Mouse (Mus musculus) ovary, postnatal 36 days (tissue): ENCODE data around the gene Nadk.
"Not testable (repeated sequence)": the region's sequence is repeated elsewhere in the genome, so short reads cannot be mapped to it uniquely, and the experiment has no call there.

ENCODE experiments used
- DNase-seq: peaks from one replicate; pipeline ENCODE4 v3.0.0; 2022; ENCODE audit warnings: low spot score, mixed read lengths

Nadk gene

DNA sequence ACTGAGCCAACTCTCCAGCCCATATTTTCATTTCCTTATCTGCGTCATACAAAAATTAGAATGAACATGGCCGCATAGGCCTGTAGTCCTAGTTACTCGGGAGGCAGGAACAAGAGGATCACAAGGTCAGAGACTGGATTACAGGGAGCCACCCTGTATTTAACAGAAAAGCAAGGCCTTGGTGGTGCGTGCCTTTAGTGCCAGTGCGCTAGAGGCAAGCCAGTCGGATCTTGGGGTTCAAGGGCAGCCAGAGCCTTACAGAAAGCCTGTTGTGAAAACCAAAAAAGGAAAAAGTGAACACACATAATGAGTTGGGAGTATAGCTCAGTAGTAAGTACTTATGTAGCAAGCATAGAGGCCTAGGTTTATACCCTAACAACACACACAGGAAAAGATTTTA lies 7.6 kb downstream of the Nadk start:
- DNase-seq, result no peak

DNA sequence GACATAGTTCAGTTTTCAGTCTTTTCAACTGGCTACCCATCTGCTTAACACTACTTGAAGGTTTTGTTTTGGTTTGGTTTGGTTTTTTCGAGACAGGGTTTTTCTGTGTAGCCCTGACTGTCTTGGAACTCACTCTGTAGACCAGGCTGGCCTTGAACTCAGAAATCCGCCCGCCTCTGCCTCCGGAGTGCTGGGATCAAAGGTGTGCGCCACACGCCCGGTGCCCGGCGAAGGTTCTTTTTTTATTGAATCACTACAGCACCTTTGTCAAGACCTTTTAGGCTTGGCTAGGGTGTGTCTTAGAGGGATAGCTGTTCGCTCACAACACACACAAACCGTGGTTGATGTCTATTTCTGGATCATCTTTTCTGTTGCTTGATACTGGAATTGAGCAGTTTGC lies 8.1 kb downstream of the Nadk start:
- not testable (repeated sequence) for DNase-seq

DNA sequence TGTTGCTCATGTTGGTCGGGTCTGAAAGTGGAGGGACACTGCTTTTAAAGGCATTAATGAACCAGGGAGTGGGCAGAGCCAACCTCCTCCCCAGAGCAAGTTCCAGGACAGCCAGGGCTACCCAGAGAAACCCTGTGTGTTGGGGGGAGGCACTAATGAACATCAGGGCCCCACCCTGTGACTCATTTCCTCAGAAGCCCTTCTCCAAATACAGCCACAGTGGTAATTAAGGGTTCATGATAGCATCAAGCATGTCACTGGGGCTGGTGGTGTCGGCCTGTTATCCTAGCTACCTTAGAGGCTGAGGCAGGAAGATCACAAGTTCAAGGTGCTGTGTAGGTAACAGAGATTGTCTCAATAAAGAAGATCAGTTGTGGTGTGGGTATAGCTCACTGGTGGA lies 9.3 kb downstream of the Nadk start:
- DNase-seq, result no peak

DNA sequence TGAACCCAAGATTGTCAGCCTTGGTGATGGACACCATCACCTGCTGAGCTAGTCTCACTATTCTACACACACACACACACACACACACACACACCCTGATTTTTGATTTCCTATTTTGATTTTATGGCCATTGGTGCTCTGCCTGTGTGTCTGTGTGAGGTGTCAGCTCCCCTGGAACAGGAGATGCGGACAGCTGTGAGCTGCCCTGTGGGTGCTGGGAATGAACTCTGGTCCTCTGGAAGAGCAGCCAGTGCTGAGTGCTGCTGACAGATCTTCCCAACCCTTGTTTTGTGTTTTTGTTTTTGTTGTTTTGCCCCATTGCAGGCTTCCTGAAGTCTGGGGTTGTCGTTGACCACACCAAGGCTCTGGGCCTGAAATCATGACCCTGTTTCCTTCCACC lies 11.0 kb downstream of the Nadk start:
- no peak for DNase-seq

DNA sequence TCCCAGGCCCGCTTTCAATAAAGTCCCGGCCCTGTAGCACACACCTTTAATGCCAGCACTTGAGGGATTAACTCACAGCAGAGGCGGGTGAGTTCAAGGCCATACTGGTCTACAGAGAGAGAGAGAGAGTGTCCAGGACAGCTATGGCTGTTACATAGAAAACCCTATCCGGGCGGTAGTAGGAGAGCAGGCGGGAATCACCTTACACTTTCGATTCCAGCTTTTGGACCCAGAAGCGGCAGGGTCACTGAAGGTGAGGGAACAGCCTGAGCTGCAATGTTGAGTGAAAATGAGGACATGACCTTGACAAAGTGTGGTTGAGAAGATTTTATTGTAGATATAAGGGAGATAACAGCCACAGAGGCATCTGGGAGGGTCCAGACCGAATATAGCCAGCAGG lies 11.7 kb downstream of the Nadk start:
- DNase-seq, result no peak

DNA sequence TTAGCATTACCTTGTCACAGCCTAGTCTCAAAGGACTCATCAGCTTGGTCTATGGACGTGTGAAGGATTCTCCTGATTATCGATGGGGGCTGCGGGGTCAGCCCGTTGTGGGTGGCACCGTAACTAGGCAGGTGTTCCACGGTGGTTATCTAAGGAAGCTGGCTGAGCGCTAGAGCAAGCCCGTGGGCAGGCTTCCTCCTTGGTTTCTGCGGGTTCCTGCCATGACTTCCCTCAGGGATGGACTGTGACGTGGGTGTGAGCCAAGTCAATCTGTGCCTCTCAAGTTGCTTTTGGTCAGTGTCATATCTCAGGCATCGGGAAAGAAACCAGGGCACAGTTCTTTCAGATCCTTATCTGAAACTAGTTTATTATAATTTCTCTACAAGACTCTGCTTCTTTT lies 12.8 kb downstream of the Nadk start:
- no peak for DNase-seq

DNA sequence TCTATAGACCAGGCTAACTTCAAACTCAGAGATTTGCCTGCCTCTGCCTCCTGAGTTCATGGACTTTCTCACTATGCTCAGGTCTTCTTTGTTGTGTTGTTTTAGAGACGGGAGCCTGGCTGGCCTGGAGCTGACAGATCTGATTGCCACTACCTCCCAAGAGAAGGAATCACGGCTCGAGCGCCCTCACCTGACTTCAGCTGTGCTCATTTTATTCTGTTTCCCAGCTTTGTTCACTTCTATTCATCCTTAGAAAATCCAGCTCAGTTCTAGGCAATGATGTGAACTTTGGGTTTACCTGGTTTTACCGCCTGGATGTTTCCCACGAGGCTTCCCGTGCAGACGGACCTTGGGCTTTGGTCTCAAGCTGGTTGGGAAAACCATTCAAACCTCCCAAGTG lies 13.3 kb downstream of the Nadk start:
- no peak for DNase-seq

DNA sequence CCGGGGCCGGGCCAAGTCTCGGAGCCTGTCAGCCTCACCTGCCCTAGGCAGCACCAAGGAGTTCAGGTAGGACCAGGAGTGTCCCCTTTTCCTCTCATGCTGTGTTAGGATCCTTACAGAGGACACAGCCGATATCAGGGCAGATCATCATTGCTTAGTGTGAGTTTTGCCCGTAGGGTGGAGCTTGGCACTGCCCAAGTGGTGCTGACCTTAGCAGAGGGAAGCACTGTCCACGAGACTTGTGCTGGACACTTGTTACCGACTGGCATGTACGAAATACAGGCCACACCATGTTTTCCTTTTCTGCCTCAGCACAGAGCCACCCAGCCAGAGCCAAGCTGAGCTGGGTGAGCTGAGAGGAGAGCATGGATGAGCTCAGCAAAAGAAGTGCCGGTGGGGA lies 15.0 kb downstream of the Nadk start:
- no peak for DNase-seq

DNA sequence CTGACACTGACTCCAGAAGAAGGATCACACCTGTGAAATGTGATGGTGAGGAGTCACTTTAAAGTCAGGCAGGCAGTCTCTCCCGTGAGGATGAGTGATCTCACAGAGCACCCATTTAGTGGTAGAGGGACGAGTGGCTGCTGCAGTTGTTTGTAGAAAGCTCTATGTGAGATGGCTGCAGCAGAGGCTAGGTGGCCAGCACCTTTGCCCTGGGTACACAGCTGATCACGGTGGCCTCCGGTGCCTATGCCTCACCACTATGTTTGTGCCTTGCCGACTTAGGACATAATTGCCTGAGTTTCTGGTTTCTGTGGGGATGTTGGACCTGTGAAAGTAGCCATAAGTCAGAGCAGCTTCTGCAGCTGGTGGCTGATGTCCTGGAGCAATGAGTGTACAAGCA lies 15.6 kb downstream of the Nadk start:
- DNase-seq, result no peak

DNA sequence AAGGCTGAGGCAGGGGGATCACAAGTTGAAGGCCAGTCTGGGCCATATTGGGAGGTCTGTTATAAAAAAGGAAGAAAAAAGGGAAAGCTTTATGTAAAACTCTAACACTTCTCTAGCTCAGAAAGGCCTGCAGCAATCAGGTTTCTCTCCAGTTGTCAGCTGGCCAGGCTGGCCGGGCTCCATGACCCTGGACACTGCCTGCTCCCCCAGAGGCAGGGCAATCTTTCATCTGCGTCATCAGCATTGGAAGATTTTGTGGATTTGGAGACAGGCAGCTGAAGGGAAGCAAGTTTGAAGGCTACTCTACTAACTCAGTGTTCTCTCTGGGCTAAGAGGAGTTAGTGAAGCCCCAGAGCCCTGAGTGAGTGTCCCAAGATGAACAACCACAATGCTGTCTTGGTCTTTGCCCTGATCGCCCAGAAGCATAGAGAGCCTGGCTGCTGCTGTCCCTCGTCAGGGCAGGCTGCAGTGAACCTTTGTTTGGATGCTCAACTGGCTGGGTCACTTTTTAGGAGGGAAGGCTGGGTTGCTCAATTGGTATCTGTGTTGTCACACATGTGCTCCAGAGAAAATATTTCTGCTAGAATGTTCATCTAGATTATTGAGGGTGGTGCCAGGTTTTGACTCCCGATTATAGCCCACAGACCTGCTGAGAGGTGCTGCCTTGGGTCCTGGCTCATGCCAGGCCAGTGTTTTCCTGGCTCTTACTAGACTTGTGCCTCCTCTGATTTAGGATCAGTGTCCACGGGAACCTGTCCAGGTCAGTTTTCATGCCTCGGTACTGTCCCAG lies 16.4 kb downstream of the Nadk start:
- DNase-seq, result peak; percentile 80

DNA sequence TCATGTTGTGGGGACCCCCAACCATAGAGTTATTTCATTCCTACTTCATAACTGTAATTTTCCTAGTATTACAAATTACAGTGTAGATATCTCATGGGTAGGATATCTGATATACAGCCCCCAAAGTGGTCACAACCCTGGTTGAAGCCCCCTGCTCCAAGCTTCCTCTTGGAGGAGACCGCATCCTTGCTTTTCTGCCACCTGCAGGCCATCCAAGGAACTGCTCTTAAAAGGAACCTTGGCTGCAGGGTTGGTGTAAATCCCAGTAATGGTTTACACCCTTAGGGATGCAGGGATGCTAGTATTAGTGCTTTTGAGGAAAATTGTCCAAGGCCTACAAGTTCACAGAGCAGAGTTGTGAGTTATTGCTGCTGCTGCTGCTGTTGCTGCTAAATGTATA lies 18.2 kb downstream of the Nadk start:
- no peak for DNase-seq

DNA sequence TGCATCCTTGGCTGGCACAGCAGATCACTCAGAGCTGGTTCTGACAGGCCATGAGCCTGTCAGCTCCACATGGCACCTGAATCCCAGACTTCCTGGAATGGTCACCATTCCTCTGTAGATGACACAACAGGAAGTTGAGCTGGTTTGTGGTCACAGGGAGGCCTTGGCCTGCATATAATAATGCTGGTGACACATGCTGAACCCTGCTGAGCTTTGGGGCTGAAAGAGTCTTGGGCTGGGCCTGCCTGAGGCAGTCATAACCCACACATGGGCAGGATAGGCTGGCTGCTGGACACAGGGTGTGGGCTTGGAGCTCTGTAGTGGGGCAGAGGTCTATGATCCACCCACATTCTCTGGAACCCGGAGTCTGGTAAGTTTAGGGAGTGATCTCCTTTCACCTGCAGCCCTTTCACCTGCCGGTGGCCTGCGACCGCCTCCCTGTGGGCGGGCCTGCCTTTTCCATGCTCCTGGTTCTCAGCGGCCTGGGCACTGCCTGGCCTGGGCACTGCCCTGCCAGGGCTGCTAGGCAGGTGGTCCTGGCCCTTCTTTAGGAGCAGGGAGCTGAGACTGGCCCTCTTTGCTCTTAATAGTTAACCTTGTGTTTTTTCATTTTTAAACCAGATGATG lies 20.2 kb downstream of the Nadk start:
- no peak for DNase-seq

DNA sequence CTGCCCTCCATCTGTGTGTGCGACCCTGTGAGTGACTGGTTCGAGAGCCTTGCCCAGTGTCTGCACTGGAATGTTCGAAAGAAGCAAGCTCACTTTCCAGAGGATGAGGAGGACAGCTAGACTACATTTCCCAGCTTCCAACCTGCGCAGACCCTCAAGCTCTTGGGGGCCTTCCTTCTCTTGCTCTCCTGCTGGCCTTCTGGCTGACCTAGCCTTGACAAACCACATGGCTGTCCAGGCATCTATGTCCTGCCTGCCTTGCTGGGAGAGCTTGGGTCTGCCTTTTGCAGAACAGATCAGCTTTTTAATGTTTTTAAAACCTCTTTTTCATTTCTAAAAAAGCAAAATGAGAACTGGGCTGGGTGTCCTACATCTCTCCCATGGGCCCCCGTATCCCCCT lies 27.2 kb downstream of the Nadk start:
- DNase-seq, result no peak

DNA sequence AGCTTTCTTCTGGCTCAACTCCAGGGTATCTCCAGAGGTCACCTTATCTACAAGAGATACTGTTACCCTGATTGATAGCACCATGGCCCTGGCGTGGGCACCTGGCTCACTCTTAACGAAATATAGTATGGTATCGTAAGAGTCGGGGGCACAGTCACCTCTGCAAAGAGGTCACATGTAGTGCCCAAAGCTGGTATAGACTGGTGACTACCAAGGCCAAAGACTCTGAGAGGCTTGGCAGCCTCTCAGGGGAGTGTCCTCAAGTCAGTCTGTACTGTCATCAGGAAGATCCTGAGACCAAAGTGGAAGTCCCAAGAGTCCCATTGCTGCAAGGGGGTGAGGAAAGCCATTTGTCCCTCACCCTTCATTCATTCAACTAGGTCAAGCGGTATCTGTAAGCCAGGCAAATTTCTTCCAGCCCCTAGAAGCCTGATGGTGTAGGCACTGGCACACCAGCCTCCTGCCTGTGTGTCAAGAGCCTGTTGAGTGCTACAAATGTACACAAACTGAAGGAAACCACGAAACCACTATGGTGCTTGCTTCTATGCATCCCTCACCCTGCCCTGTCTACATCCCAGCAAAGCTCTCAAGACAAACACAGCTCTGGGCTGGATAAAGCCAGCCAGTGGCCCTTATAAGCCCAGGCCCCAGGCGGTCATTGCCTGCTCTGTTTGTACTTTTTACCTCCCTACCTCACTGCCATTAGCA lies 29.0 kb downstream of the Nadk start:
- peak; percentile 31 for DNase-seq

DNA sequence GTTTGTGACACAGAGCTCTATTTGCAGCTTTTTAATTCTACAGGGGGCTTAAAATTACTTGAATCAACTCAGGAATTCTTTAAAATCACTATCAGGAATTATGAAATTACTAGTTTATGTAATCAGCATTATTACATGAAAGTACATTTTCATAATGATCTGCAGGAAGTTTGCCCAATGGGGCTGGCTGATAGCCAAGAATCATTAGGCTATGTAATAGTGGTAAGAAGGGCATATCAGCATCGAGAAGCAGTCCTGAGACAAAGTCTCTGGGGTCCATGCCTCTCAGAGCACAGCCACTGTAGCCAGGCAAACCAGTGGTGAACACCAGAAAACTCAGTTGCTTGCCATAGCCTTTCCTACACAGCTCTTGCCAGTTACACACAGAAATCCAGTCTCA lies 31.6 kb downstream of the Nadk start:
- no peak for DNase-seq

DNA sequence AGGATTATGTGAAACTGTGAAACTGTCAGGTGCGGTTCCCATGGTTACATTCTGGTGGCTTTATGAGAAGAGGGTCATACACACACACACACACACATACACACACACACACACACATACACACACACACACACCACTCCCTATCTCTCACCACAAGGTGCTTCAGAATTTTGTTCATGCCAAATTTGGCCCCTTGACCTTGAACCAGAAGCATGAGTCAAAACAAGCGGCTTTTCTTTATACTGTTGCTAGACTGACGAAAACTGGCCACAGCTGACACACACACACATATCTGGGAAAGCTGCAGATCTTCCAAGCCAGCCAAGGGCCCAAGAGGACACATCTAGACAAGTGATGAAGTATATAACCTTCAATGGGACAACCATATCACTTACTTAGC lies 33.6 kb downstream of the Nadk start:
- peak; percentile 11 for DNase-seq

DNA sequence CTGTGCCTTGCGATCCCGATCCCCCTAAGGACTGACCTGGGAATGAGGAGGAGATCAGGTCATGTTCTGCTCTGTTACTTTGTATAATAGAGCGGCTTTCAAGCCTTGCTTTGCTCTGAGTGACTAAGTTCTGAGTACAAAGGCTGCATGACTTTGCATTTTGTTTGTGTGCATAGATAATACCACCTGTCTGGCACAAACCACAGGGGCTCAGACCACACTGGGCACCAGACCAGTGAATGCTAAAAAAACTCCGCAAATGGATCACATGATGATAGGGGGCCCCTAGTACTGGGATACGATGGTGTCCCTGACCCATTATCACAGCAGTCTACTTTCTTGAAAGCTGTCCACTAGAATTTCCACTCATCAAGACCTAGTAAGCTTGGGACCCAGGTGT lies 34.4 kb downstream of the Nadk start:
- DNase-seq, result no peak

DNA sequence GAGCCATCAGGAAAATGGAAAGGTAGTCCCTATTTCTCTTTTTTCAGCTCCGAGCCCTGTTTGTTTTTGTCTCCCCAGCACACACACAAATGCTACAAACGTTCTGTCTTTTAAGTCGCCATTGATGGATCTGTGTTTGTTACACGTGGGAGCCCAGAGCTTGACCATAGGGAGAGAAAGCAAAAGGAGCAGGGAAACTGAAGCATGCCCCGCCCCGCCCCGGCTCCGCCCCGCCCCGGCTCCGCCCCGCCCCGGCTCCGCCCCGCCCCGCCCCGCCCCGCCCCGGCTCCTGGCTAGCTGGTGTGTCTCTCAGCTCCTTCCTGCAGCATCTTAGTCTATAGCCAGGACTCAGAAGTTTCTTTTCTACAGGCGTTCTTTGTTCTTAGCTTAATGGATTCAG lies 36.4 kb downstream of the Nadk start:
- no peak for DNase-seq

DNA sequence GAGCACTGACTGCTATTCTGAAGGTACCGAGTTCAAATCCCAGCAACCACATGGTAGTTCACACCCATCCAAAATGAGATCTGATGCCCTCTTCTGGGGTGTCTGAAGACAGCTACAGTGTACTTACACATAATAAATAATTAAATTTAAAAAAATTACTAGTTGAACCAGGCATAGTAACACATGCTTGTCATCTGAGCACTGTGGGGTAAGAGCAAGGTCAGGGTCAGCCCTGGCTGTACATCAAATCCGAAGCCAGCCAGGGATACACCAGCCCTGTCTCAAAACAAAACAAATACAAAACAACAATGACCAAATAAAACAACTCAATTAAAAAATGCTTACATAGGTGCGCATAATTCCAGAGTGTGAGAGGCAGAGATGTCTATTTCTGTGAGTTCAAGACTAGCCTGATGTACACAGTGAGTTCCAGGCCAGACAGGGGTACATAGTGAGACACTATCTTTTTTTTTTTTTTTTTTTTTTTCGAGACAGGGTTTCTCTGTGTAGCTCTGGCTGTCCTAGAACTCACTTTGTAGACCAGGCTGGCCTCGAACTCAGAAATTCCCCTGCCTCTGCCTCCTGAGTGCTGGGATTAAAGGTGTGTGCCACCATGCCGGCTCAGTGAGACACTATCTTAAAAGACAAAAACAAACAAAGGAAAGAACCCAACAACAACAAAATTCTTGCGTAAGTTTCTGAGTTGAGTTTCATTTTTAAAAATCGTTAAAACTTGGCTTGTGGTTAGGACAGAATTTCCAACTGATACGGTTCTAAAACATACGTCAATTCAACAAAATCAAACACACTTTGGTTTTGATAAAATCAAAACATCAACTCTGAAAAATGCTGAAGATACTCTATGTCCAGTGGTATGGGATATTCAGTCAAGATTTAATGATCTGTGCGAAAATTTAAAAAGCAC lies 38.0 kb downstream of the Nadk start:
- no peak for DNase-seq

DNA sequence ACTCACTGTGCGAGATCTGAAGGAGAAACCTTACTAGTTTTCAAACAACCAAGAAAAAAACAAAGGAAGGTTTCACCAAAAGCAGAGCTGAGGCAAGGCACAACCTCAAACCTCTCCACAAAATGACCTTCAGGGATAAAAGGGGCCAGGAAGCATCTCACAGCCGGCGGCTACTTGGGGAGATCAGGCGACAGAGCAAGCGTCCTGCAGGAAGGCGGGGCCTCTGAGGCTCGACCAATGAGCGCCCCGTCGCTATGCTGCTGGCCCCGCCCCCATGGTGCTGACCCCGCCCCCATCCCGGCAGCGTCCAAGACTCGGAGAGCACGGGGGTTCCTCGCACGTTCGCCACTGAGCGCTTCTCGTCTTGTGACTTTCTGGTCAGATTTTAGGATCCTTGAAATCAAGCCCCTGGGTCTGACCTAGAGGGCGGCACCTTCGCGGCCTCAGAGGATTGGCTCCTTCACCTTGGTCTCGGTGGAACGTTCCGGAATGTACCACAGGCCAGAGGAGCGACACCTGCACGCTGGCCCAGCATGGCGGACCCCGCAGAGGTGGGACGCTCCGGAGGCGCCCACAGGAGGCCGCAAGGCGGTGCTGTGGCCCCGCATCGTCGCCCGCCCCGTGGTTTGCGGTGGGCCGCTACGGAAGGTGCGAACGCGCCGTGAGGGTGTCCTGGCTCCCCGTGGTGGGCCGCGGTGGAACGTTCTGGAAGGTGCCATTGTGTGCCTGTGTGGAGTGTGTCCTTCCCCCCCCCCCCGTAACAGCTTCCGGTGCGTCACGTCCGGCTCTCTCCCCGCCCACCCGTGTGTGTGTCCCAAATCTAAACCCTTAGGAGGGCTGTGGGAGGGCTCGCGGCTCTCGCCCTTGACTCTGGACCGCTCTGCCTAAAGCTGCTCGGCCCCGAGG lies 39.2 kb downstream of the Nadk start, which contains the start of gene Slc35e2:
Gene Slc35e2, plus strand, starts transcription at position 326 of the 906 bp plus-strand sequence.
- peak; percentile 91 for DNase-seq

DNA sequence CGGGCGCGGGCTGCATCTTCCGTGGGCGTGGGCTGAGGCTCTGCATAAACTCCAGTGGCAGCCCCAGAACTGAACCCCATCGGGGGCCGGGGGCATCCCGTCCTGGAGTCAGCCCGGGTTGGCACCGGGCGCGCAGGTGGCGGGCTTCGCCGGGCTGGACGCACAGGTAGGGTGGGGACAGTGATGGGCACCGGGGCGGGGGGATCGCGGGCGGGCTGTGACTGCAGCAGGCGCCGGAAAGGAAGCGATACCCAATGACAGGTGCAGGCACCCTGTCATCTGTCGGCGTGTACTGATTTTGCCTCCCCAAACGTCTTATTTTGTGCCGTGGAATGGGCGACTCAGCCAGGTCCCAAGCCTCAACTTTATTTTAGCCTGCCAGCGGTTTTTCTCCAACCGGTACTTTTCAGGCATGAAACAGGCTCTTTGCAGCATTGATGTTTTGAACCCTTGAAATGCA lies 39.8 kb downstream of the Nadk start:
- no peak for DNase-seq
